Mouse (Mus musculus): Measurements from ENCODE around the gene Cd101.

Gene Cd101

DNA sequence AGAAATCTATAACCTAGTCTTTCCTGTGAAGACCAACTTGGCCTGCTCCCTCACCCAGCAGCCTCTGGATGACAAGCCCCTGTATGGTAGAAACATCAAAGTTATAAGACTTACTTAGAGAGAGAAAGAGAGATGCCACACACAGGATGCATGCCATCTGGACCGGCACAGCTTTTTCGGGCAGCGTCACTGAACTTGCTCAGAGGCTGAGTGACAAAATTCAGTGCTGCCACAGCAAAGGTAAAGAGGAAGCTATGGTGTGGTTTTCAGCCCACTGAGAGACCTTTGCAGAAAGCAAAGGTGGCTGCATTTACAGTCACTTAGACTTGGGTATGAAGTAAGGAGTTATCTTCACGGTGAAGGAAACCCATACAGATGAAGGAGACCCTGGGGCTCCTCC lies at the start of gene Cd101:
TSS of gene Cd101 (minus strand) at position 218 of the 400 bp plus-strand sequence.
- DNase-seq = peak; percentile 80

DNA sequence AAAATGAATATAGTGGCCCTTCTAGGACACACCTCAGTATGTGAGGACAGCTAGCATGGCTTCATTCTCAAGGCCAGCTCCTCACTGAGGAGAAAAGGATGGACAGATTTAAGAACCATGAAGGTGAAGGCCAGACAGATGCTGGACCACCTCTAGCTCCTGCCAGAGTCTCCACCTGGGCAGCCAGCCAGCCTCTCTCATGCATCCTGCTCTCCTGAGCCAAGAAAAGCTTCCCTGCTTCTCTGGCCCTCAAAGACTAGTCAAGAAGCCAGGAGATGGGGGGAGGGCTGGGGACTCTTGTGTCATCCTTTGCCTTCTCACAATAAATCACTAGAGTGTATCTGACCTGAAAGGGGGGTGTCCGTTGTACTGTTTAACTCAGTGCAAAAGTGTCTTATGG lies 49.0 kb upstream of the Cd101 start:
- DNase-seq = no peak

DNA sequence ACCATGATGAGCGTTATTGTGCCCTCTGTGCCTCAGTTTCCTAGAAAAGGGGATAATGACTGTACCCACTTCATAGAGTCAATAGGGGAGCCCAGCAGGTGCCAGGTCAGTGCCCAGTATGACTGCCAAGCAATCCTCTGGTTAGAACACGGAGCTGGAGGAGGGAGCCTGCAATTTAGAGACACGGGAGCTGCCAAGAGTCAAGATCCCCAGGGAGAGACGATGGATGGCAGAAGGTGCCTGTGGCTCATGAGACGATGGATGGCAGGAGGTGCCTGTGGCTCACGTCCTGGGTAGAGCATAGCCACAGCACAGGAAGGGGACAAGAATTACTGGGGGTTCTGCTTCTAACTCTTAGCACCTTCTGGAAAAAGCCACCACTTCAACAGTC lies 48.3 kb upstream of the Cd101 start:
- DNase-seq = no peak

DNA sequence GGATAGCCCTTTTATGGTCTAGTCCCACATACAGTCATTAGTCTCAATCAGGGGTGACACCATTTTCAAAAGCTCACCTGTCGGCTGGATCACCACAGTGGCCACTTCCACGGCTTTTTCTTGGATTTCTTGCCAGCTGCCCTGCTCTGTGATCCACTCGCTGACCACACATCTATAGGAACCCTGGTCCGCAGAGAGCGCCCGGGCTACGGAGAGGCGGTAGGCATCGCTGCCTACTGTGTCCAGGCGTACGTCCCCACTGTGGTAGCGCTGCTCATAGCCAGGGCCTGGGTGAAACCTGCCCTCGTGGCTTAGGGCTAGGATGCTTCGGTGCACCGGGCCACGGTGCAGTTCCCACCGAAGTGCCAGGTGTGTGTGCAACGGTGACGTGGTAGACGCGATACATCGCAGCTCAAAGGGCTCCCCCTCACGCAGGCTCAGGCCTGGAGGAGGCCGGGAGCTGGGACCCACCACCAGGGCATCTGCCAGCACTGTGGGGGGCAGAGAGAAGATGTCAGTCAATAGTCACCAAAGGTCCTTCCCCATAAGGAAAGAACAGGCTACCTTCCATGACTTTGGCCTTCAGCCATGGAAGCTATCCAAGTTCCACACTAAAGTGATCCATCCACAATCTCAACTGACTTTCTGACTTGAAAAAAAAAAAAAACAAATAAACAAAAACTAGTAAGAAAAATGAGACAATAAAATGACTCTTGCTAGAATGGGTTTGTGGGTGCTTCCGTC lies 47.8 kb upstream of the Cd101 start:
- no peak for DNase-seq

DNA sequence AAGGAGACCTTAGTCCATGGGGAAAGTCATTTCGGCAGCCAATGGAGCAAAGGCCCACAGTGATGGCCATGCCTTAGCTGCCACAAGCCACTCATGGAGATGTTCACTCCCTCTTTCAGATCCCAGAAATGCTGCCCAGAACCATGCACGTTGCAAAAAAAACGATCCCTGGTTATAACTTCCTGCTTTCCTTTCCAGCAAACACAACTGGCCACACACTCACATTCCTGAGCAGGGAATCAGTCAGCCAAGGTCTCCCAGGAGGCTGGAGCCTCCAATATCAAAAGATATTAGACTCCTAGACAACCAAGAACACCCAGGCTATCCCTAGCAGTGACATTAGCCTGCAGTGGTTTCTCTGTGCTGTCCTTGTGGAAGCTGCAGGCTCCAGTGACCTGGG lies 46.5 kb upstream of the Cd101 start:
- no peak for DNase-seq

DNA sequence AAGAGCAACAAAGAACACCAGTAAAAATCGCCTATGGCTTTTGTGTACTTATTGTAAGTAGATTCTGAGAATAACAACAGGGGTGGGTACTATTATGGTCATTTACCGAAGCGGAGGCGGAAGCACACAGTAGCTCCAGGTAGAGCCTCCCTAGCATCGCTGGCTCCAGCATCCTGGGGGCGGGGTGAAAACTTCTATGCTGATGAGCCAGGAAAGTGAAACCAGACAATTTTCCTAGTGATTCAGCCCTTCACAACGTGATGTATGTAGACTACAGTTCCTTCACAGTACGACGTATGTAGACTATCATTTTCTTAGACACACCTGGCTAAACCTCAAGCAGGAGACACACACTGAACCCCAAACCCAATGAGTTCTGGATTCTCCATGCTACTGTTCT lies 44.0 kb upstream of the Cd101 start:
- no peak for DNase-seq

DNA sequence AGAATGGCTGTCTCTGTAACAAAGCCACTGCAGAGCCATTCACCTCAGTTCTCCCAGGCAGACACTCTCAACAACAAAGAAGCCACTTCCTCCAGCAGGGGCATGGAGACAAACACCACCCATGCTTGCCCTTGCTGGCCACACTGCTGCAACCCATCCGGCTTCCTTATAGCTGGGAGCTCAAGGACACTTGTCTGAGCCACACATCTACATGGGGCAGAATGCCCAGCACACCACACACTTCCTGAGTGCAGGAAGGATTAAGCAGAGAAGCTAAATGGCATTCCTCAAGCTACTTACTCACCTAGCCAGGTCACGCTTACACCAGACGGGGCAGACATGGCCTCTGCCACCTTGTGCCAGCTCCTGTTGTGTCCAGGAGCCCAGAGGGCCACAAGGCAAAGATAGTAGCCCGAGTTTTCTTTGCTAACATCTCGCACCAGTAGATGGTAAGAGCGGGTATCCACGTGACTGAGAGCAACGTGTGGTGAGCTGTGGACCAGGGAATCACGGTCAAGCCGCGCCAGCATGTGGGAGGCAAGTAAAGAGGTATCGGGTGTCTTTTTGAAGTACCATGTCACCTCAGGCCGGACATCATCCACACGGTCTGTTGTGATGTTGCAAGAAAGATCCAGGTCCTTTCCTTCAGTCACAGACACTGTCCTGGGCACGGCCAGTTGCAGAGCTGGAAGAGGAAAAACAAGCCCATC lies 43.3 kb upstream of the Cd101 start:
- DNase-seq = no peak

DNA sequence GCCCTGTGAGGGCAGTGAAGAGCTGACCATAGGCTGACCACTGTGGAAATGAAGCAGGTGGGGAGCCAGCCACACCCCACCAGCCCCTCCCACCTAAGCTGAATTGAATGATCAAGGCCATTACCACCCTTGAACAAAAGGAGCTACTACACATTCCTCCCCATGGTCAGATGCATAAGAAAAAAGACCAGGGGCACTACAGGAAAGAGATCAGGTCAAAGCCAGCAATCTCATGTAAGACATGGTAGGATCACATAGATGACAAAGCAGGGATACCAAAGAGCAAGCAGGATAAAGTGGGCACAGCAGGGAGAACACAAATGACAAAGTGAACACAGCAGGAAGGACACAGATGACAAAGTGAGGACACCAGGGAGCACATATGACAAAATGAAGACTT lies 42.2 kb upstream of the Cd101 start:
- DNase-seq = no peak

DNA sequence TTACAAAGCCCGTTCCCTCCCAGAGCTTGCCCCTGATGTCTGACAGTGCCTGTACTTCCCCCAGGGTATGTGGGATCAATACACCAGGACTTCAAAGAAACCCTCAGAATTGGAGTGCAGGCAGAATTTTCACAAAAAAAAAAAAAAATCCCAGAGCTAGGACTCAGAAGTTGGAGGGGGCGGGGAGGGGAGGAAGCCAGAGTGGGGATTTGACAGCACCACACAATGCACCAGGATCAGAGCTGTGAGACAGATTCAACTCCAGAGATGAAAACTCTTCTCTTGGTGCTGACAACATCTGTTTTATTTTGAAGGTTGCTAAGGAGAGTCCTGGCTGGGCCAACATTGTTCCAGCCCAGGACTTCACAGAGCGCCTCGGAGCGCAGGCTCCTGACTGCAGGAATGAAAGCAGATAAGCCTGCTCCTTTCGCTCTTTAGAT lies 41.5 kb upstream of the Cd101 start:
- DNase-seq = no peak

DNA sequence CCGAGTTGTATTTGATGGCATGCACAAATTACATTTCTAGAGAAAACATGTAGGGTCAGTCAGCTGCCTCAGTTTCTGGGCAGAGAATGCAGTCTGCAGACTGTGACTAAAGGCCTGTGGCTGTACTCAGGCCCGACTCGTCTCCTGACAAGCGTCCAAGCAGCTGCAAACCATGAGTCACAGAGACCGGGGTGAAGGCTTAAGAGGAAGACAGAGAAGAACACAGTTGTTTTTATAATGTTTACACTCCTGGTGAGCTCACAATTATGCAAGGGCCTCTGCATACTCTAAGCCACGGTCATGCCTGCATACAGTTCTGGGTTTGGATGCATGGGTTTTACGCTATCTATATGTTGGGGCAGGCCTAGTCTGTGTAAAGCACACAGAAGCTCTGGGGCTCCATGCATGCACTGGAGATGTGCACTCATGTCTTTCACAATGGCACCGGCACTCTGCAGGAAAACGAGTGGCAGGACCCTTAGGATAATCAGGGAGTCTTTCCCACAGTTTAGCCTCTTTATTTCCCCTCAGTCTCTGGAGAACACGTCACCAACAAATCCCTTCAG lies 41.0 kb upstream of the Cd101 start:
- DNase-seq = no peak

DNA sequence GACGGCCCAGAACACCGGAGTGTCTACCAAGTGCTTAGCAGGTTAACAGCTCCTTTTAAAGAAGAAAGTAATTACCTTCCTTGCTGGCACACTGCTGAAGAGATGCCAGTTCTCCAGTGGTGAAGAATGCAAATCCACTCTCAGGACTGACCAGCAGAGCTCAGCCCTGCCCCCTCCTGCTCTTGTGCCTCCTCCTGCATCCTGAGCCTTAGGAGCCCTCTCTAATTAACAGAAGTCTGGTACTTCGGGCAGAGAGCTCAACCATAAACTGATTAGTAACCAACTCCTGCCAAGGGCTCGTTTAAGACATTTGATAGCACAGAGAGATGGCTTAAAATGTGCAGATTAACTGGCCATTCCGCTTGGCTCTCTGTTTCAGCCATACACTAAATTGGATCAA lies 39.3 kb upstream of the Cd101 start:
- DNase-seq = no peak

DNA sequence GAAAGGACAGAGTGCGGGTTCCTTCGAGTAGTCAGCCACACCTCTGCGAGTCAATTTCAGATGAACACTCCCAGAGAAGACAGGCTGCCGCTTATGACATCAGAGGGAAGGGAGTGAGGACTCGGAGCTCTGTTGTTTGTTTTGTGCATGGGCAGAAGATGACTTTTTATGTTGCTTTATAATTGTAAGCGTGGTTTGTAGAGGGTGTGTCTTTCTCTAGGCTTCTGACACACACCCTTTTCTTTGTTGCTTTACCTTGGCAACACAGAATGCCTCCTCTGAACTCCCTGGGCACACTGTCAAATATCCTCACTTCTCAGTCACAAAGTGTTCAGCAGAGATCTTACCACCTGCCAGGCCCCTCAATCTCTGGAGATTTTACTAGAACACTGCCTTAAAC lies 36.8 kb upstream of the Cd101 start:
- no peak for DNase-seq

DNA sequence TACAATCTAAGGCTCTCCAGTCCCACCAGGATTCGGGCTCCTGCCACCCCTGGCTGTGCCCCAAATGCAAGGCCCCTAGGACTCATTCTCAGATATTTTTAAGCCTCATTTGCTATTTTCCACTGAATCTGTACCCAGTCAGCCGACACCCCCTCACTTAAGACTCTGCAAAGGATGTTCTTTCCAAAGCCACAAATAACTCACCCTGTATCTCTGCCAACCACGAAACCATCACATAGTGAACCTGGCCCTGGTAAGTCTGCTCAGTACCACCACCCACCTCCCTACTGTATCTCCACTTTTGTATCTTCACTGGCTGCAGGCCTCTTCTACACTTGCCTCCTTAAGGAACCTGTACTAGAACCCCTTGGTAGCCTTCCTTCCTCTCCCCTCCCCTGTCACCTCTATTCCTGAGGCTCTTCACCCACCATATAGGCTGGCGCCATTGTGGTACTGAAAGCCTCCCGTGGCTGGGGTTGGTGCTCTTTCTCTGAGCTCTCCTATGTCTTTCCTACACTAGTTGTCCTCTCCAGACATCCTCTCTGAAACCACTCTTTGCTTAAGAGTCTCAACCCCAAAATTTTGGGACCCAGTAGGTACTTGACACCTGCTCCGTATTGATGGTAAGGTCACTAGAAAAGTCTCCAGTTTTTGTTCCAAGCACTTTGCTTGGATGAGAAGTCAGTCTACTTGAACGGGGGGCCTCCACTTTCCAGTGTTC lies 32.7 kb upstream of the Cd101 start:
- DNase-seq = no peak

DNA sequence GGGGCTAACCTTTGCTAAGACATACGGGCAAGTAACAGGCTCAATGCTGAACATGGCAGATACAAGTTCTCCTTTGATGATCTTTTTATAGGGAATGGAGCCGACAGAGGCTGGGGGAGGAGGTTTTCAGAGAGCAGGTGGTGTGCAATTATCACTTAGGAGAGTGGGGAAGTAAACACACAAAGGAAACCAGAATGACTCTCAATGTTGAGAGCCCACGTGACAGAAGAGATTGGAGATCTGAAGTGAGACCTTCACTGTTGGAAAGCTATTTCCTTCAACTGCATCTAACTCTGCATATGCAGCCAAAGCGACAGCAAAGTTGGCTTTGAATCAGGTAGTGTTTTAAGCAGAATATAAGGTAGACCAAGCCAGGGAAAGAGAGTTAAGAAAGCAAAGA lies 29.9 kb upstream of the Cd101 start:
- no peak for DNase-seq

DNA sequence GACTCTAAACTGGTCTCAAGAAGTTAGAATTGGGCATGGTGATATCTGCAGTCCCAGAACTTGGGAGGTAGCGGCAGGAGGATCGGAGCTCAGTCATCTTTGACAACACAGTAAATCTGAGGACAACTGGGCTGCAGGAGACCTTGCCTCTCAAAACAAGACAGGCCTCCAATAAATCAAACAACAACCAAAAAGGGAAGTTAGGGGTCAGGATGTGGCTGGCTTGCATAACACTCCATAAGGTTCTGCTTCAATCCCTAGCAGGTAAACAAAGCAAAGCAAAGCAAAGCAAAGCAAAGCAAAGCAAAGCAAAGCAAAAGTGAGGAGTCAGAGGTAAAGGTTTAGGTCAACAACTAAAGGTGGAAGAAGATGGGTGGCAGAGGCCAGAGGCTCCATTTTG lies 28.8 kb upstream of the Cd101 start:
- no peak for DNase-seq

DNA sequence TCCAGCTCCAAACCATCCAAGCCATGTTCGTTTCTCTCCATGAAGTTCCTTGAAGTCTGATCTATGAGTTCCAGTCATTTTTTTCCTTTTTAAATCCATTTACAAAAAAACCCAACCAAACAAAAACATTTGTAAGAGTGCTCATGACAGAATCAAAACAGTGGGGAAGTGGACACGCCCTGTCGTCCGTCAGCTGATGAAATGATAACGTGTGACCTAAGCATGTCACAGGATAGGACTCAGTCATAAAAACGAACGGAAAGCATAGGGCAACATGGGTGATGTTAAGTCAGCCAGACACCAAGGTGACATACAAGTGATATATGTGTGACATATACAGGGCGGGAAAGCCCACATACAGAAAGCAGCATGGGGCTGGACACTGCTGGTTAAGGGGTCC lies 25.9 kb upstream of the Cd101 start:
- no peak for DNase-seq

DNA sequence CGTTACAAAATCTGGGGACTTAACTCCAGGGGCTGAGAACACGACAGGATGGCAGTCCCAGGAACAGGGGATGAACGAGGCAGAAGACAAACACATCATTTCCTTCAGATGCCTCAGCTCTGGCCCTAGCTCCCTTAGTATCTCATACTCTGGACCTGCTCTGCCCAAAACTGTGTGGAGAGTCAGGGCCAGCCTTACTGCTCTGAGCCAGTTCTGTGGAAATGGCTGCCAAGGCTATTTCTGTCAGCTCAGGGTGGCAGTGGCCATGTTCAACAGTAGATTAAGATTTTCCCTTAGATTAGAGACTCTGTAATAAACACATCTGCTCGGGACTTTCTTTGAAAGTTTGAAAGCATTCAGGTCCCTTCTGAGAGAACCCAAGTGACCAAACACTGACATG lies 22.2 kb upstream of the Cd101 start:
- no peak for DNase-seq

DNA sequence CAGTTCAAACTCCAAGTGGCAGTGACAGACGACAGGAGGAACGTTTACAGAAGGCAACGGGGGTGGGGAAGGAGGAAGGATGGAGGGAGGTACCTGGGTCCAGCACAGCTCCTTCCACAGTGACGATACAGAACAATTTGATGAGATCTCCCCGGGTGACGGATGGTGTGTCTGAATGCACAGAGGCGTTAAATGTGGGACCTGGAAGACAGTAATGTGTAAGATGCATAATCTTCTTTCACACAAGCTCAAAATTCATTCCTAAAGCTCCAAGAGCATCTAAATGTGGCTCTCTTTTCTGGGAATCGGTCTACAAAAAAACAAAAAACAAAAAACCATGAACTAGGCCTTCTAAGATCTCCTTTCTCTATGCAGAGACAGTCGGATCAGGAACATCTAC lies 20.6 kb upstream of the Cd101 start:
- DNase-seq = no peak

DNA sequence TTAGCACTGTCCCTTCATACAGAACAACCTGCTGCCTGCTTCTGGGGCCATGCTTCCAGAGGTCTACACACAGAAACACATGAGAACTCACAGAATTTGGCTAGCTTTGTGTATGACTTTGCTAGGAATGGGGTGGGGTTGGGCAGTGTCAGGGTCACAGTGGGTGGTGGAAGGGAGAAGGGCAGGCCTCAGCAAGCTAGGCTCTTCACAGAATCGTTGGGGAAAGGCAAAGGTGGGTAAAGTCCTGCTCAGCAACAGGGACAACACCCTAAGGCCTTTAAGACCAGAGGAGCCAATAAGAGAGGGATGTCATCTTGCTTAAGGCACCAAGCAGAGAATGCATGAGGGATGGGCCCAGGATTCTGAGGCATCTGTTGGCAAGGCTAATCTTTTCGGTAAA lies 19.4 kb upstream of the Cd101 start:
- no peak for DNase-seq

DNA sequence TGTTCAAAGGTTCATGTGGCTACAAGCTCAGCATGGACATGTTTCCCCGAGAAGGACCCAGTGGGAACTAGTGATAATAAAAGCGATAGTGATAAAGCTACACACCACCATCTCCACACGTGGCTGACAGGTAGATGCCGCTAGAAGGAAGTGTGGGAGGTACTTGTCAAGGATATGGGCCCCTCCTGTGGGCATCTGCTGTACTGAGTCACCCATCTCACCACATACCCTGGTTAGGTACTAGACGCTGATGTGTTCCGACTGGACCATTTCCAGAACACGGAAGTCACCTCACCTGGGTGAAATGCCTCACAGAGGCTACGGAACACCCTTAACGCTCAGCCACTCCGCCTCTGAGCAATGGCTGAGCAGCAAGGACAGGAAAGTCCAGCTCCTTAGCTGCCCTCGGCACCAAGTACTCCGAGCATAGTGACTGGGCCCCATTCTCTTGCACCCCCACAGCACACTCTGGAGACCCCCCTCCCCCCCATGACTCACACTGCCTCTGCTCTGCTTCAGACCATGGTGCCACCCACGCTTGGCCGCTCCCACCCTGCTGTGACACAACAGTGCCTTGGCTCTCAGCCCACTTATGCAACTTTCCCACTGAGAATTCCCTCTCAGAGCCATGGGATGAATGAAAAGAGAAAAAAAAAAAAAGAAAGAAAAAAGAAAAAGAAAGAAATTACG lies 18.4 kb upstream of the Cd101 start:
- no peak for DNase-seq

DNA sequence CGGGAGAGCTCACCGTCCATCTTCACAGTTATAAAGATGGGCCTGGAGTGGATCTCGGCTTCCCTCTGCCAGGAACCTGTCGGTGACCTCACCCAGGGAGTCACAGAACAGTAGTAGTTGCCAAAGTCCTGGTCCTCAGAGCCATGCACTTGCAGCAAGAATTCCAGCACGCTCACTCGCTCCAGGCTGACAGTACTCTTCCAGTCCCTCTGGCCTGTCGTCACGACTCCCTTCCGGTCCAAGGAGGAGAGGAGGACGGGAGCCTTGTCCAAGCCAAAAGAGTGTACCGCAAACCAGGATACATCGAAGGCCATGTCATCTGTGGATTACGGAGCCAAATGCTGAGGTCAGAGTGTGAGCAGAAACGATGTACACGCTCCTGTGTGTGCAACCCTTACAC lies 16.1 kb upstream of the Cd101 start:
- DNase-seq = no peak

DNA sequence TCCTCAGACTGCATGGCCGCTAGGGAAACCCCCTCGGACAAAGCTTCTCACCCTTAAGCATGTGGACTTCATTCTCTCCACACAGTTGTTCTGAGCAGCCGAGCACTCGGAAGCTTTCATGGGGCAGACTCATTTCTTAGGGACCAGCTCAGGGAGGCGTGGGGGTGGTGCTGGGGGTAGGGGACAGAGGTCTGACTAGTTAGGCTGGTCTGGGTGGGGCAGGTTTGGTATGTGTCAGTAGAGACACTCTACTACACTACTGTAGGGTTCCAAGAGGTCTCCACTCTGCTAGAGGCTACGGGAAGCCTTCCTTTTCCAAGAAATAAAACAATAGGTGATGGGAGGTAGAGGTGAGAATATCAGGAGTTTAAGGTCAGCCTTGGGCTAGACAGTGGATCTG lies 15.3 kb upstream of the Cd101 start:
- DNase-seq = no peak

DNA sequence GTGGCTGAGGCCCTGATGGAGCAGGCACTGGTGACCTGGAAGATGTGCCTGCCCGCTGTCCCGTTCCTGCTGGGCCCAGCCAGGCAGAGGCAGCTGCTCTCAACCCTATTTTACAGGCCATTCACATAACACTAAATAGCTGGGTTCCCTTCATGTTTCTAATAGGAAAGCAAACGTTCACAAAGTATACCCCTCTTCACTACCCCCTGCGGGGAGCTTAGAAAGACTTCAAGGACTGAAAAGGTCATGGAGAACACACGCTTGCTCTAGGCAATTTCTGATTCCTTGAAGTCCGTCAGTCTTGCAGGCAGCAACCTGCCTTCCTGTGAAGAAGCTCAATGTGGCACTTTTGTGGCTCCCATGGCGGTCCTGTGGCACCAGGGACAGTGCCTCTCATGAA lies 12.6 kb upstream of the Cd101 start:
- no peak for DNase-seq
